Mouse (Mus musculus) kidney, embryonic 15.5 days (tissue): ENCODE measurements at regions not wholly inside any gene's neighbourhood (a gene's known extent, or its start where the extent isn't known, plus 50 kb on each side); places are given as distances from the start of the nearest gene placed in this dataset.

ENCODE experiments used
- ATAC-seq: fragments of 200-750 bp; cut with Nextera tagmentation; replicated peaks from 2 replicates; pipeline ENCODE4 v1.8.0; 2017; ENCODE audit warnings: moderate TSS enrichment; ENCODE audit not compliant: low FRiP score
- H3K27ac ChIP-seq: fragments of 300-500 bp; sonication (generic); 2 replicates; pipeline ENCODE4 v1.5.1; 2015; ENCODE audit warnings: mild to moderate bottlenecking, inconsistent platforms
- H3K27me3 ChIP-seq: fragments of 300-500 bp; sonication (generic); 2 replicates; pipeline ENCODE4 v1.6.1; 2015; ENCODE audit warnings: inconsistent platforms
- H3K36me3 ChIP-seq: fragments of 300-500 bp; sonication (generic); 2 replicates; pipeline ENCODE4 v1.6.1; 2015; ENCODE audit warnings: inconsistent platforms
- H3K4me1 ChIP-seq: fragments of 300-500 bp; sonication (generic); 2 replicates; pipeline ENCODE4 v1.6.1; 2015; ENCODE audit warnings: inconsistent platforms
- H3K4me2 ChIP-seq: fragments of 300-500 bp; sonication (generic); 2 replicates; pipeline ENCODE4 v1.6.1; 2015; ENCODE audit warnings: moderate library complexity, mild to moderate bottlenecking, inconsistent platforms
- H3K4me3 ChIP-seq: fragments of 300-500 bp; sonication (generic); replicated peaks from 2 replicates; pipeline ENCODE4 v1.5.1; 2015; ENCODE audit warnings: mild to moderate bottlenecking, inconsistent platforms
- H3K9ac ChIP-seq: fragments of 300-500 bp; sonication (generic); 2 replicates; pipeline ENCODE4 v1.6.1; 2015; ENCODE audit warnings: mild to moderate bottlenecking, inconsistent platforms
- H3K9me3 ChIP-seq: fragments of 300-500 bp; sonication (generic); replicated peaks from 2 replicates; pipeline ENCODE4 v1.6.1; 2016; ENCODE audit warnings: inconsistent platforms
- WGBS: fragments of 180-500 bp; shearing (Covaris S2); methylation state at CpG from one replicate; pipeline ENCODE4 v1.1.7; 2015; ENCODE audit warnings: mixed read lengths; 5-methylcytosine and 5-hydroxymethylcytosine counted together

DNA sequence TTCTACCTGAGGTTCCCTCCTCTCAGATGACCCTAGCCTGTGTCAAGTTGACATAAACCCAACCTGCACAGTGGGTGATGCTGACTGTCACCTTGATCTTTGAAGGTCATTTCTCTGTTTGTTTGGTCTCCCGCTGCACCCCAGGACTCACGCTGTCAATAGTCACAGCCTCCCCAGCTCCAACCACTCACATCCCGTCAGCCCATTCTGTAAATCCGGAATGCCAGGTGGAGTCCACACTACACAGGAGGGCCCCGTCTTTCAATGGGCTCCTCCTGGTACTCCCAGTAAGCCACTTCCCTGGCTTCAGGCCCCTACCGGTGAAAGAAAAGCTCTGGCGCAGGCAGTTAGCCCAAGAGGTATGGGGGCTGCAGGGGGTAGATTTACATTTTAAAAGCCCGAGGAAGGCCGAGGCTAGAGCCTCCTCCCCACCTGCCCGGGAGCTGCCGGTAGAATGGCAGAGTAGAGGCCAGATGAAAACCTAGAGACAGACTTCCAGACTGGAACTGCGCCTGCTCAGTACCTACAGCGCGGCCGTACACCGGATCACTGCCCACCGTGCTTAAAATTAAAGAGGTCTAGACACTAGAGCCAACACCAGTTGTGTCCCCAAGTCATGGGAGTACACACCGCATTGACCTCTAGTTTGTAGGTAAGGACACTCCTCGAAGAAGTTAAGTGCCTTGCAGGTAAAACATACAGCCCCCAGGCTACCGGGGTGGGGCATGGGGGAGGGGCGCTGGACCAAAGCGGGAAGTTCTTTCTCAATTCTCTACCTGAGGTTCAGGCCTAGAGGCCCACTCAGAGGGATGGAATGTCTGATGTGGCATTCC is 123.8 kb upstream of the Med13l start:
- Histone ChIP-seq H3K4me1 (peaks cover 22% of the 10 kb centered on the region), H3K27me3 (peaks cover 41% of the 10 kb centered on the region), H3K27ac (no peak overlapping the region), H3K36me3 (no peaks in the 10 kb centered on the region), H3K9ac (no peak overlapping the region), H3K4me2 (peak overlapping the region; percentile 36), H3K4me3 (no peak overlapping the region), H3K9me3 (no peaks in the 10 kb centered on the region)
- no peak for ATAC-seq
- WGBS = 12% methylated on average over 22 of the region's 22 CpGs

DNA sequence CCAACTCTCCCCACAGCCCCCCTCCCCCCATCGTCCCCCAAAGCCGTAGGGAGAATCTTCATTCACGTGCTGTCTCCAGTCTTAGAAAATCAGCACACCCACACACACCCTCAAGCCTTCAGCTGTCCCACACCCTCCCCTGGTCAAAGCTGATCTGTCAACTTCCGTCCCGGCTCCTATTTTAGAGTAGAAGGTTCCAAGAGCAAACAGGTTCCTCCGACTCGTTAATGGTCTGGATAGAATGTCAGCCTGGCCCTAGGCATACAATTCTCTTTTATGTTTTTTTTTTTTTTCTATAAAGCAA is 123.2 kb upstream of the Med13l start:
- H3K9me3 ChIP-seq = no peaks in the 10 kb centered on the region
- H3K27ac ChIP-seq = no peak overlapping the region
- no peak for ATAC-seq
- H3K36me3 ChIP-seq = no peaks in the 10 kb centered on the region
- no peak overlapping the region for H3K9ac ChIP-seq
- peaks cover 22% of the 10 kb centered on the region for H3K4me1 ChIP-seq
- H3K27me3 ChIP-seq = peaks cover 41% of the 10 kb centered on the region
- peak overlapping the region; percentile 36 for H3K4me2 ChIP-seq
- WGBS = 16% methylated on average over 7 of the region's 7 CpGs
- H3K4me3 ChIP-seq = no peak overlapping the region

DNA sequence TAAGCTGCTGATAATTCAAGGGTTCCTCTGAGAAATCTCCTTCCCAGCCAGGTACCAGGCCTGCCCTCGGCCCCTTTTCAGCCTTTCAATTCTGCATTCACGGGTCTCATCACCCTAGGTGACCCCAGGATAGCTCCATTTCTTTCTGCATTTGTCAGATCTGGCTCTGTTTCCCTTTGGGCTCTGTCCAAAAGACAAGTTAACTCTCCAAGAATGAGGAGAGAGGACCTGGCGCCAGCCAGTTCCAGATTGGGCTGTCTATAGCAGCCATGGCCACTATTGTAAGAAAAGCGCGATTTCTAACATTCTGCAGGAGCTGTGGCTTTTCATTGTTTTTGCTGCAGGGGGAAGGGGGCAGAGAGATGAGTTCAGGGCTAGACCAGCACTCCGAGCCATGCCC is 122.5 kb upstream of the Med13l start:
- no peak for ATAC-seq
- Histone ChIP-seq H3K4me2 (no peak overlapping the region), H3K4me3 (no peak overlapping the region), H3K4me1 (peaks cover 22% of the 10 kb centered on the region), H3K9me3 (no peaks in the 10 kb centered on the region), H3K9ac (no peak overlapping the region), H3K36me3 (no peaks in the 10 kb centered on the region), H3K27me3 (peaks cover 37% of the 10 kb centered on the region), H3K27ac (no peak overlapping the region)
- WGBS = 57% methylated on average over 6 of the region's 6 CpGs

DNA sequence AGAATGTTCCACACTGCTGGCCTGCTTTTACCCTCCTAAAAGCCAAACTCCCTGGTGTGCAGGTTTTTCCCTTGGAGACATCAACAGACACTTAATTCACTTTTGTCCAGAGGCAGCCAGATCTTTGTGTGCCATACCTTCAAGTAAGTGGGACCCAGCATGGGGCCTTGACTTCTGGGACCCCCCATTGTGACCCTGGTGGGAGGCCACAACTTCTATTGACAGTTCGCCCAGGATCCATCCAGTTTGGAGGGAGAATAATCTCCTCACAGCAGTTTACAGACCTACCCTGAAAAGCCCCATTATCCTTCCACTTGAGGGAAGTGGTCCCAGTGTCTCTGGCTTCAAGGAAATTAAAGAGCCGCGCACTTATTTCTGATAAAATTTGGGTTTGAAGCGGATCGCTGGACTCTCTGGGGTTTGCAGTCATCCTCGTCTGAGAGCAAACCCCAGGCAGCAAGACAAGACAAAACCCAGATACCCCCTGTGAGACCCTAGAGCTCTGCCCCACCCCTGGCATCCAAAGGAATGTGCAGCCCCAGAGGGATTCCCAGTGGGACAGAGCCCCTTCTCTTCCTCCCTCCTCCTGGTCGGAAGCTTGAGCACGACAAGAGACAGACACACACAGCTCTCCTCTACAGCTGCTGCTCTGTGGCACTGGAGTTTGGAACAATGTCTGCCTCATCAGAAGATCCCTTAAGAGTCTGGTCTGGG is 115.8 kb upstream of the Med13l start:
- Histone ChIP-seq H3K27me3 (peaks cover 4% of the 10 kb centered on the region; the same call in 1 of the 2 replicates), H3K4me1 (no peaks in the 10 kb centered on the region), H3K27ac (no peak overlapping the region), H3K4me2 (no peak overlapping the region), H3K4me3 (no peak overlapping the region), H3K9ac (no peak overlapping the region), H3K9me3 (no peaks in the 10 kb centered on the region), H3K36me3 (no peaks in the 10 kb centered on the region)
- ATAC-seq = no peak
- WGBS = 37% methylated on average over 8 of the region's 8 CpGs

DNA sequence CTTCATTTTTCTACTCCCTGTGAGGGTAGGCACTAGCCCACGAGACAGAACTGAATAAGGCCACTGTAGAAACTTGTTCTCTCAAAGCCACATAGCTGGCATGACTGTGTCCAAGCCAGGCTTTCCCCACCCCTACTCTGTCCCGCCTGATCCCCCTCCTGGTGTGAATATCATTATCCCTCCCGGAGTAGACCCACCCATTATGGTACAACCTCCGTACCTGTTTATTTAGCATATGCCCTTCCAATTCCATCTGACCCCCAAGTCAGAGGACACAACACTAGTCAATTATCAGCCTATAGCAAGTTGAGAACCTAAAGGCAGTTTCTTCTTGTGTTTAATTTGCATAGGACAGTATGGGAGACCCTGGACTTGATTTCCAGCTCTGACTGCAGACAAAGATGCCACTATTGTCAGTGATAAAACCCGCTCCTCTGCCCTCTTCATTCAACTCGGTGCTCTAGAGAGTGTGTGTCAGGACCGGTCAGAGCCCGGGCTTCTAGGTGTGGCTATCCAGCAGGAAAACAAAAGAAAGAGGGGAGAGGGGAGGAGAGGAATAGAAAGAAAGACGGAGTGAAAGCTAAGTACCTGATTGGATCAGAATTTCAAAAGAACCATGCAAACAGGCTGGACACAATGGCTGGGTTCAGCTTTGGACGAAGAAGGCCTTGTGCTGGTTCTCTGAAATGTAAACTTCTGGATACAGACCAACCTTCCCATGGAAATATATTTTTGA is 115.1 kb upstream of the Med13l start:
- Histone ChIP-seq H3K27me3 (peaks cover 4% of the 10 kb centered on the region; the same call in 1 of the 2 replicates), H3K4me3 (no peak overlapping the region), H3K4me2 (no peak overlapping the region), H3K36me3 (no peaks in the 10 kb centered on the region), H3K9me3 (no peaks in the 10 kb centered on the region), H3K4me1 (no peaks in the 10 kb centered on the region), H3K9ac (no peak overlapping the region), H3K27ac (no peak overlapping the region)
- WGBS = 48% methylated on average over 10 of the region's 10 CpGs
- no peak for ATAC-seq

DNA sequence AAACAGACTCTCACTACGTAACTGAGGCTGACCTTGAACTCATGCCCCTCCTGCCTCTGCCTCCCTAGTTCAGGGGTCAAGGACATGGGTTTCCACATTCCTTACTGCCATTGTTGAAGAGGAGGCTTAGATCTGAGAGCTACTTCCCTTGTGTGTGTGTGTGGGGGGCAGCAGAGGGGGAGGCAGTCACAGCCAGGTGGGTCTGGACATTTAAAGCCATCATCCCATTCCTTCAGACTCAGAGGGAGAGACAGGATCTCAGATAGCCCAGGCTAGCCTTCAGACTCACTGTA is 114.5 kb upstream of the Med13l start:
- 58% methylated on average over 1 of the region's 1 CpGs for WGBS
- H3K4me3 ChIP-seq = no peak overlapping the region
- H3K9ac ChIP-seq = no peak overlapping the region
- ATAC-seq = no peak
- H3K27me3 ChIP-seq = peaks cover 4% of the 10 kb centered on the region; the same call in 1 of the 2 replicates
- no peak overlapping the region for H3K4me2 ChIP-seq
- H3K36me3 ChIP-seq = no peaks in the 10 kb centered on the region
- H3K9me3 ChIP-seq = no peaks in the 10 kb centered on the region
- no peaks in the 10 kb centered on the region for H3K4me1 ChIP-seq
- H3K27ac ChIP-seq = no peak overlapping the region

DNA sequence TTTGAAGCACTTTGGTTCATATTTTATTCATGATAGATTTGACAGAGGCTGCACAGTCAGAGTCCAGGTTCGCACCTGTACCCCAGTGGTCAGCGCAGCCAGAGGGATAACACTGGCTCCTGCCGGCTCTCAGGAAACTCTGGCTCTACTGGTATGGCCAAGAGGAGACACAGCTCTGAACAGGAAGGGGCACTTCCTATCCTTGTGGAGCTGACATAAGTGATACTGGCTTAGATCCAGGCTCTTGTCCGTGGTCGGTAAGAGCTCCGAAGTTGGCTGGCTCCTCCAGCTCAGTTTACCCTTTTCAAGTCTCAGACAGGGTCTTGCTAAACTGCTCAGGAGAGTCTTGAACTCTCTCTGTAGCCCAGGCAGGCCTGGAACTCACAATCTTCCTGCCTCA is 113.6 kb upstream of the Med13l start:
- H3K4me3 ChIP-seq = no peak overlapping the region
- 74% methylated on average over 6 of the region's 6 CpGs for WGBS
- H3K27me3 ChIP-seq = peaks cover 4% of the 10 kb centered on the region; the same call in 1 of the 2 replicates
- no peaks in the 10 kb centered on the region for H3K9me3 ChIP-seq
- no peak overlapping the region for H3K4me2 ChIP-seq
- H3K9ac ChIP-seq = no peak overlapping the region
- H3K4me1 ChIP-seq = peaks cover 8% of the 10 kb centered on the region; the same call in 1 of the 2 replicates
- no peak for ATAC-seq
- no peaks in the 10 kb centered on the region for H3K36me3 ChIP-seq
- no peak overlapping the region for H3K27ac ChIP-seq

DNA sequence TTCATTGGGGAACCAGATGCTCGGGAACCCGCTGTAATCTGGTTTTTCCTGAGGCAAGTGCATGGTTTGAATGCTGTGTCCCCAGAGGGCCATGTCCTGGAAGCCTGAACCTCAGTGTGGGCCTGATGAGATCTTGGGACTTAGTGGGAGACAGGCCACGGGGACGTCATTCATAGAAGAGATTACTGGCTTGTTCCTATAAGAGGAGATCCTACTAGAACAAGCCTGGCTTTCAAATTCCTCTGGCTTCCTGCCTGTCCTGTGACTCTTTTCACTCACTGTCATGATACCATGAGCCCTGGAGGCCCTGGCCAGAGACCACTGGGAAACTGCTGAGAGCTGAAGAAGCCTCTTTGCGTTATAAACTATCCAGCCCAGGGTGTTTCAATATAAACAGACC is 113.1 kb upstream of the Med13l start:
- WGBS = 81% methylated on average over 5 of the region's 5 CpGs
- H3K4me1 ChIP-seq = peaks cover 12% of the 10 kb centered on the region; the same call in 1 of the 2 replicates
- no peak for ATAC-seq
- H3K27ac ChIP-seq = no peak overlapping the region
- H3K36me3 ChIP-seq = no peaks in the 10 kb centered on the region
- H3K9me3 ChIP-seq = no peaks in the 10 kb centered on the region
- H3K9ac ChIP-seq = no peak overlapping the region
- no peak overlapping the region for H3K4me3 ChIP-seq
- peaks cover 4% of the 10 kb centered on the region; the same call in 1 of the 2 replicates for H3K27me3 ChIP-seq
- H3K4me2 ChIP-seq = no peak overlapping the region

DNA sequence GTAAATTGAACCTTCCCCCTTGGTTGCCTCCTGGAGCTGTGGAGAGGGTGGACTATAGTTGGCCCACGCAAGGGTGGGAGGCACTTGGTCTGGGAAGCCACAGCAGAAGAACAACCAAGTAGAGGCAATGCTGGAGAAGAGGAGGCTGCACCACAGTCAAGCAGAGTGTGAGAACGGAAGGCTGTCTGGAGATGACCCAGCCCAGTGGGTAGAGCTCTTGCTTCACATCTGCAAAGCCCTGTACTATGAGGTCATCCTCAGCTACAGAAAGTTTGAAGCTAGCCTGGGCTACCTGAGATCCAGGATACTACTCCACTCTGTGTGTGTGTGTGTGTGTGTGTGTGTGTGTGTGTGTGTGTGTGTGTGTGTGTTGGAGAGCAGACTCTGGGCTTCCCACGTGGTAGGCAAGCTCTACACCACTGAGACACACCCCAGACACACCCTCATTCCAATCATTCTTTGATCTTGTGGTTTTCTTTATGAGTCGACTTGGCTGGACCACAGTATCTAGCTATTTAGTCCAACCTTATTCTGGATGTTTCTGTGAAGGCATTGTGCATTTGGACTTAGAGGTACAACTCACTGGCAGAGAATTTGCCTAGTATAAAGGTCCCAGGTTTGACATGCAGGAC is 111.5 kb upstream of the Med13l start:
- ATAC-seq = no peak
- H3K9ac ChIP-seq = no peak overlapping the region
- H3K27me3 ChIP-seq = peaks cover 4% of the 10 kb centered on the region; the same call in 1 of the 2 replicates
- H3K36me3 ChIP-seq = no peaks in the 10 kb centered on the region
- WGBS = 60% methylated on average over 4 of the region's 4 CpGs
- no peak overlapping the region for H3K4me2 ChIP-seq
- H3K4me3 ChIP-seq = no peak overlapping the region
- peaks cover 12% of the 10 kb centered on the region; the same call in 1 of the 2 replicates for H3K4me1 ChIP-seq
- H3K27ac ChIP-seq = no peak overlapping the region
- no peaks in the 10 kb centered on the region for H3K9me3 ChIP-seq

DNA sequence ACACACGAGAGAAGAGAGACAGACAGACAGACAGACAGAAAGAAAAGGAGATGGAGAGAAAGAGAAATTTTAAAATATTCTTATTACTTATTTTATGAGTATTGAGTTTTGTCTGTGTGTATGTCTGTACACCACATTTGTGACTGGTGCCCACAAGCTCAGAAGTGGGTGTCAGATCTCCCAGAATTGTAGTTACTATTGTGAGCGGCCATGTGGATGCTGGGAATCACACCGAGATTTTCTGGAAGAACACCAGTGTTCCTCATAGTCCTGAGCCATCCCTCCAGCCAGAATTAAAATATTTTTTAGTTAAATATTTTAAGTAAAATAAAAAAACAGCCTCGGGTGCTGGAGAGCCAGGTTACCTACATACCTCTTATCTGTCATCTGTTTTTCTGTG is 110.6 kb upstream of the Med13l start:
- no peaks in the 10 kb centered on the region for H3K9me3 ChIP-seq
- no peaks in the 10 kb centered on the region for H3K36me3 ChIP-seq
- 77% methylated on average over 4 of the region's 4 CpGs for WGBS
- no peak overlapping the region for H3K4me2 ChIP-seq
- no peak overlapping the region for H3K9ac ChIP-seq
- H3K27me3 ChIP-seq = peaks cover 4% of the 10 kb centered on the region; the same call in 1 of the 2 replicates
- peaks cover 12% of the 10 kb centered on the region; the same call in 1 of the 2 replicates for H3K4me1 ChIP-seq
- no peak overlapping the region for H3K4me3 ChIP-seq
- H3K27ac ChIP-seq = no peak overlapping the region
- ATAC-seq = no peak

DNA sequence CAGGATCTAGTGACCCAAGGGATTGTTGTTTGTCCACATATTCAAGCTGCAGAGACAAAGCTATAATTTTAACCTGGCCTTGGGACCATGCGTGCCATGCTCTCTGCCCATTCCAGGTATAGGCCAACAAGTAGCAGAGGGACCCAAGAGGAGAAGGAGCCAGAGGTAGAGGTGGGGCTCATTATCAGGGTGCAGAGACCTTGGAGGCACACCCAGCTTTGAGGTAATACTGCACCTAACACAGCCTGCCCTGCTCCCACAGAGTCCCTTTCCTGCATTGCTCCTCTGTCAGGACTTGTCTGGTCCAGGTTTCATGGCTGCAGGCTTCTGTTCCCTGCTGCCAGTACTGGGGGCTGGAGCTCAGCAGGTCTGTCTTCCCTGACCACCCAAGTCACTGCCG is 108.4 kb upstream of the Med13l start:
- WGBS = 58% methylated on average over 2 of the region's 2 CpGs
- ATAC-seq = no peak
- no peaks in the 10 kb centered on the region for H3K27me3 ChIP-seq

DNA sequence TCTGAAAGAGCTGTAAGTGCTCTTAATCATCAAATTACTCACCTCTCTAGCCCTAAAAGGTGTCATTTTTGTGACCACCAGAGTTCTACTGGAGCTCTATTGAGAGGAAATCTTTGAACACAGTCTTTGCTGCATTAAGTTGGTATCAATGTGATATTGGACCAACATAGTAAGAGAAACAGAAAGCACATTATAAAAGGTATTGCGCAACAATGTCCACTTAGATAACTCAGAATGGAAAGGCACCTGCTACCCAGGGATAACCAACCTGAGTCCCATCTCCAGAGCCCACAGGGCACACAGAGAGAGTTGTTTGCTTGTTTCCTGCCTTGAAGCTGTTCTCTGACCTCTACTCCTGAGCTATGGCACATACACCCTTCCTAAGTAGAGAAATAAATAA is 106.4 kb upstream of the Med13l start:
- Histone ChIP-seq H3K4me3 (no peak overlapping the region), H3K4me1 (peaks cover 18% of the 10 kb centered on the region), H3K27me3 (no peaks in the 10 kb centered on the region), H3K36me3 (no peaks in the 10 kb centered on the region), H3K9me3 (no peaks in the 10 kb centered on the region), H3K9ac (no peak overlapping the region), H3K27ac (no peak overlapping the region), H3K4me2 (no peak overlapping the region)
- WGBS = 88% methylated on average over 1 of the region's 1 CpGs
- ATAC-seq = no peak

More for the DNA sequence above, 108.4 kb upstream of the Med13l start:
- H3K9me3 ChIP-seq = no peaks in the 10 kb centered on the region
- no peak overlapping the region for H3K4me3 ChIP-seq
- H3K9ac ChIP-seq = no peak overlapping the region
- no peak overlapping the region for H3K4me2 ChIP-seq
- no peak overlapping the region for H3K27ac ChIP-seq
- H3K36me3 ChIP-seq = no peaks in the 10 kb centered on the region
- H3K4me1 ChIP-seq = peaks cover 12% of the 10 kb centered on the region; the same call in 1 of the 2 replicates
